Mouse (Mus musculus) retina, adult 2 months (tissue): ENCODE data around the gene Mybl2.

Experiments
- DNase-seq: peaks from one replicate; pipeline ENCODE4 v3.0.0-alpha.2; 2012; ENCODE audit warnings: low read depth, low spot score

Mybl2 gene

DNA sequence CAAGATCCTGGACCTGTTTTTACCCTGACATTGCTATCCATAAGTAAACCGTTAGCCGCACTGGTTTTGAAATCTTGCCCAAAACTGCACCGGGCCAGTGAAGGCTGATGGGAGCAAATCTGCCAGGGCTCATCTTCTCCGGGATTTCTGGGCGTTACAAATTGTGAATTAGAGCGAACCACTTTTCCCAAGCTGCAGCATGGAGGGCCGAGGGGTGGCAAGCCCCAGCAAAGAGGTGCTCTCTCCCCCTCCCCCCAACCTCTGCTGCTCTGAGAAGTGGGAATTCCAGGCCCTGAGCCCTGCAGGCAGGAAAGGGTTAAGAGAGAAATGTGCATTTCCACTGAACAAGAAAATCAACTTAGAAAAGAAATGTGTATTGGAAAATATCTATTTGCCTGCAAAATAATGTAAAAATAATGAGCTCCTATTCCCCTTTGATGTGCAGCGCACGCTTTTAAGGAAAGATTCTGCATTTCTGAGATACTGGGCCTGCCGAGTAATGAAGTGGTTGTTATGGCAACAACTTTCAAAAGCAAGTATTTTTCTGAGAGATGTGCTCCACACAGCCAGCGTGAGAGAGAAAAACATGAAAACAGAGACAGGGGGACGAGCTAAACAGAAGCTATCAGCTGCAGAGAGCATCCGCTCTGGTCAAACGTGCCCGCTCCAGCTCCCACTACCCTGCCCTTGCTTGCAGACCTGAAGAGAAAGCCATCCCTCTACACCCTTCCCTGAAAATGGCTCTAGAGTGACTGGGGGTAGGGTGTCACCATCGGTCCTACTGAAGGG is 57.1 kb downstream of the Mybl2 start:
- no peak for DNase-seq

DNA sequence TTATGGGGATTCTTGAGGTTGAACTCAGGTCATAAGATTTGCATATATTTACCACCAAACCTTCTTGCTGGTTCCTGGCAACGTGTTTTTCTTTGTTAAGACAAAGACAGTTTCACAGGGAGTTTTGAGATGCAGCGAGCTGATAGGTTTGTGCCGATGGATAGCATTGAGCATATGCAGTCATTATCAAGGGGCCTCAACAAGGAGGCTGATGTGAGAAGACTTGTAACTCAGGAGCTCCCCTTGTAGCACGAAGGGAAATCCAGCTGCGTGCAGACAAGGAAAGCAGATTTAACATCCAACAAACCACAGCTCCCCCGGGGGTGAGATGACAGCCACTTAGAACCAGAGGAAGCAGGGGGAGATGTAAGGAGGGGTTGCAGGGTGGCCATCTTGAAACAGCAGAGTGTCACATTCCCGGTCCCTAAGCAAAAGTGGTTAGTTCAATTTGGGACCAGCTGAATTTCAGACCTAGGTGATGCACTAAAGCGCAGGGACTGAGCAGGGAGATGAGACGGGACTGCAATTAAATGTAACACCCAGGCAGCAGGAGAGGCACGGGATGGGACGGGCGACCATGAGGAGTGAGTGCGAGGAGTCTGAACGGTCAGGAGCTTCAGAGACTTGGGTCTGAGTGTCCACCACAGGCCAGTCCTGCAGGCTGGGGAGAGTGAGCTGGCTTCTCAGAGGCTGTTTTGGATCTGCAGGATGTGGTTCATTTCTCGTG is 66.3 kb downstream of the Mybl2 start:
- no peak for DNase-seq

DNA sequence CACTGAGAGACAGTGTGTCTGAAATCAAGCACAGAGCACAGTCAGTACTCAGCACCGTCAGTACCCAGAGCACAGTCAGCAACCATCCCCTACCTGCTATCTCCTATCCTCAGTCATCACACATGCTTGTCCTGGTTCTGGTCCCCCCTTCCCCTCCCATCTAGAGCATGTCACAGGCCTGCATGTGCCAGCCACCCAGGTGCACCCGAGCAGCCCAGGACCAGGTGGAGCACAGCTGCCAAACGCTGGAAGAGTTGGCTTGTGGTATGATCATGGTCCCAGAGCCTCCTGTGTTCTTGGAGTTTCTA is 66.8 kb downstream of the Mybl2 start:
- DNase-seq = no peak

DNA sequence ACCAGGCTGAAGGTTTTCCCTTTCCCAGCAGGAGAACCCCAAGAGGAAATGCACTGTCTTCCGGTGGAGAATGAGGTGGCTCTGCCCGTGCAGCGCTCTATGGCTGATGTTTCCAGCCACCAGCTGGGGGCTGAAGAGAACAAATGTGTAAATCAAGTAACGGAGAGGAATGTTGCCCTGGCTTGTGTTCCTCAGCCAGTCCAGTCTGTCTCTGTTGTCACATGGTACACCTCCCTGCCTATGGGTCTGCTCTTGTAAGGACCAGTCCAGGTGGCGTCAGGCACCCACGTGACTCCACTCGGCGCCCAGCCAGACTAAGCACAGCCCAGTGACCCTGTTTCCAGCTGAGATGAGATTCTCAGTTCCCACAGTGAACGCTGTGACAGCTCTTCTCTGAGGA is 67.8 kb downstream of the Mybl2 start:
- no peak for DNase-seq

DNA sequence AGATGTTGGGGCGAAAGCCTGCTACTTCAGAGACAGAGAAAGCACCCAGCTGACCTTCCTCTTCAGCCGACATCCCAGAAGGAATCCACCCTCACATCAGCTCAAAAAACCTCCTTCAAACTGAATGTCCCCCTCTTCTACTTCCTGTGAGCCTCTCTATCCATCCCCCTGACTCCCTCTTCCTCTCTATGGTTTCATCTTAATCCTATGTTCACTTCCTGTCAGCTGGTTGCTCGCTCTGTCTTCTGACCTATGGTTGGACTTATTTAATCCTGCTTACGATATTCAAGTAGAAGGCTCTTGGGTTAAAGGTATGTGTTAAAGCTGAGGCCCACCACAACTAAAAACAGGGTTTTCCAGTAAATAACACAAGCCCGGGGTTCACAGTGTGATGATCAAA is 69.0 kb downstream of the Mybl2 start:
- DNase-seq = no peak

DNA sequence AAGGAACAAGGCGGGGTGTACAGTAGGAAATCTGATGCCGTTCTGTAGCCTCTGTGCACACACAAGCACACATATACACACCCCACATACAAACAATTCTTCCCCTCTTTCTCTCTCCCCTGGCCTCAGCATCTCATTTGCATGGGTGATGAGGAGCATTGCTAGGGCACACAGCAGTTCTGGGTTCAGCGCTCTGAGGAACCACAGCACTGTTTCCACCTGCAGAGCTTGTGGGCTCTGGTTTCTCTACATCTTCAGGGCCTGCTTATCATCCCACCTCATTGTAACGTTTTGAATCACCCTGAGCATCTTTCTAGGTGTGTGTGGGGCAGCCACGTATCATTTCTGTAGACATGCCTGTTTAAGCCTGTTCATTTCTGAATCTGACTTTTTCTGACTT is 76.3 kb downstream of the Mybl2 start:
- no peak for DNase-seq

DNA sequence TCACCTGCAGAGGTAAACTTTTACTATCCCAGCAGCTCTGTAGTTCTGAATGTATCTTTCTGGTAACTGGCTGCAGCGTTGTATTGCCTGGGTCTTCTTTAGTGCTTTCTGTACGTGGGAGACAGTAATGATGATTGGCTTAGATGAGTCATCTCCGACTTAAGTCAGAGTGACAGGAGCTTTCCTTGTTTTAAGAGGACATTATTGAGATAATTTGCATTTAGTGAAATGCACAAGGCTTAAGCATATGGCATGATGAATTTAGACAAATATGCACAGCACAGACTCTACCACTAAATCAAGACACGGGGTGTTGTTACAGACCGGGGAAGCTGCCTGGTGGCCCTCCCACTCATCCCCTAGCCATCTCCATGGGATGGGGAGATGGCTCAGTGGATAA is 77.8 kb downstream of the Mybl2 start:
- no peak for DNase-seq
